Mouse (Mus musculus) CH12.LX (cell line): ENCODE results near the gene Dse. TPM values are rescaled to one million over a fixed set of nuclear protein-coding genes. Genes with fewer than 3 reads are reported as not detected.

ENCODE experiments used
- DNase-seq: peaks from one replicate; pipeline ENCODE4 v3.0.0-alpha.2; 2013; ENCODE audit errors: extremely low read depth
- H3K27ac ChIP-seq: 2 replicates; pipeline ENCODE4 v1.5.1; 2012; ENCODE audit warnings: low read depth, mild to moderate bottlenecking, control low read depth, moderate library complexity; ENCODE audit not compliant: insufficient read depth
- H3K27me3 ChIP-seq: replicated peaks from 2 replicates; pipeline ENCODE3; 2012; ENCODE audit warnings: inconsistent platforms
- H3K36me3 ChIP-seq, 2 experiments: replicated peaks in 1 of 2; 2 replicates each; pipeline versions ENCODE3 to v1.6.1; 2012; ENCODE audit warnings: inconsistent platforms in 1 of 2, low read length in 1 of 2, mild to moderate bottlenecking in 1 of 2, mixed read lengths in 1 of 2, moderate library complexity in 1 of 2; ENCODE audit not compliant: control insufficient read depth in 1 of 2, insufficient read depth in 1 of 2
- H3K4me1 ChIP-seq, 2 experiments: 2 replicates each; pipeline ENCODE4 v1.6.1; 2012; ENCODE audit warnings: inconsistent platforms in 1 of 2, moderate library complexity in 1 of 2; ENCODE audit not compliant: insufficient read depth in 2 of 2, control insufficient read depth in 1 of 2
- H3K4me2 ChIP-seq: 2 replicates; pipeline ENCODE4 v1.6.1; 2012; ENCODE audit warnings: low read depth, mild to moderate bottlenecking, control low read depth; ENCODE audit not compliant: poor library complexity, insufficient read depth, severe bottlenecking
- H3K4me3 ChIP-seq, 3 experiments: fragments of 150-350 bp in 1 of 3; sonication (generic) in 1 of 3; replicated peaks in 1 of 3; 2 replicates each; pipeline versions ENCODE3 to v1.5.1; 2011 to 2012; ENCODE audit warnings: low read depth in 2 of 3, low read length in 2 of 3, mild to moderate bottlenecking in 2 of 3, moderate library complexity in 2 of 3, control low read depth in 1 of 3, improper control_type of control experiment in 1 of 3, inconsistent platforms in 1 of 3, mixed read lengths in 1 of 3; ENCODE audit not compliant: poor library complexity in 1 of 3
- H3K79me2 ChIP-seq: replicated peaks from 2 replicates; pipeline ENCODE4 v1.6.1; 2012; ENCODE audit warnings: mild to moderate bottlenecking, moderate library complexity; ENCODE audit not compliant: control insufficient read depth, poor library complexity, insufficient read depth, severe bottlenecking; ENCODE audit errors: extremely low read depth
- H3K9ac ChIP-seq: 2 replicates; pipeline ENCODE4 v1.6.1; 2012; ENCODE audit warnings: low read depth, mild to moderate bottlenecking, control low read depth, moderate library complexity; ENCODE audit not compliant: insufficient read depth
- H3K9me3 ChIP-seq: replicated peaks from 2 replicates; pipeline ENCODE3; 2012; ENCODE audit warnings: low read length, inconsistent platforms, mixed read lengths
- BHLHE40 ChIP-seq: IDR thresholded peaks from 2 replicates; pipeline ENCODE4 v1.6.1; 2011; ENCODE audit warnings: mild to moderate bottlenecking, low read depth, low read length, improper control_type of control experiment
- CHD2 ChIP-seq: IDR thresholded peaks from 2 replicates; pipeline ENCODE4 v1.6.1; 2011; ENCODE audit warnings: low read length, improper control_type of control experiment
- CTCF ChIP-seq, 2 experiments: IDR thresholded peaks in 1 of 2; conservative IDR thresholded peaks in 1 of 2; 2 replicates each; pipeline ENCODE4 v1.5.1; 2011 to 2012; ENCODE audit warnings: low read depth in 2 of 2, low read length in 2 of 2, improper control_type of control experiment in 1 of 2, inconsistent platforms in 1 of 2, mild to moderate bottlenecking in 1 of 2, moderate library complexity in 1 of 2
- ELF1 ChIP-seq: IDR thresholded peaks from 2 replicates; pipeline ENCODE4 v1.6.1; 2014; ENCODE audit warnings: low read depth, mild to moderate bottlenecking, inconsistent platforms, low read length, improper control_type of control experiment
- EP300 ChIP-seq: IDR thresholded peaks from 2 replicates; pipeline ENCODE4 v1.6.1; 2011; ENCODE audit warnings: low read length, improper control_type of control experiment
- ETS1 ChIP-seq: conservative IDR thresholded peaks from 2 replicates; pipeline ENCODE4 v1.6.1; 2012; ENCODE audit warnings: low read depth, mild to moderate bottlenecking, inconsistent platforms, low read length, improper control_type of control experiment, moderate library complexity
- GABPA ChIP-seq: IDR thresholded peaks from 2 replicates; pipeline ENCODE4 v1.6.1; 2012; ENCODE audit warnings: low read depth, low read length, improper control_type of control experiment, inconsistent platforms; ENCODE audit not compliant: insufficient replicate concordance
- HCFC1 ChIP-seq: IDR thresholded peaks from 2 replicates; pipeline ENCODE4 v1.6.1; 2012; ENCODE audit warnings: low read depth, mild to moderate bottlenecking, inconsistent platforms, low read length, improper control_type of control experiment
- IRF4 ChIP-seq: IDR thresholded peaks from 2 replicates; pipeline ENCODE4 v1.6.1; 2014; ENCODE audit warnings: low read depth, mild to moderate bottlenecking, inconsistent platforms, low read length, improper control_type of control experiment
- JUND ChIP-seq: conservative IDR thresholded peaks from 2 replicates; pipeline ENCODE4 v1.6.1; 2011; ENCODE audit warnings: low read depth, low read length, improper control_type of control experiment
- KAT2A ChIP-seq: IDR thresholded peaks from 2 replicates; pipeline ENCODE4 v1.6.1; 2012; ENCODE audit warnings: low read length, improper control_type of control experiment, inconsistent platforms; ENCODE audit not compliant: insufficient replicate concordance
- MAZ ChIP-seq: IDR thresholded peaks from 2 replicates; pipeline ENCODE4 v1.6.1; 2012; ENCODE audit warnings: low read depth, mild to moderate bottlenecking, inconsistent platforms, low read length, improper control_type of control experiment, moderate library complexity
- MEF2A ChIP-seq: IDR thresholded peaks from 2 replicates; pipeline ENCODE4 v1.6.1; 2014; ENCODE audit warnings: low read depth, mild to moderate bottlenecking, inconsistent platforms, low read length, improper control_type of control experiment, borderline replicate concordance
- MXI1 ChIP-seq: IDR thresholded peaks from 2 replicates; pipeline ENCODE4 v1.6.1; 2011; ENCODE audit warnings: mild to moderate bottlenecking, low read depth, low read length, improper control_type of control experiment
- MYC ChIP-seq: IDR thresholded peaks from 2 replicates; pipeline ENCODE4 v1.6.1; 2011; ENCODE audit warnings: low read depth, mild to moderate bottlenecking, improper control_type of control experiment, low read length
- NELFE ChIP-seq: IDR thresholded peaks from 2 replicates; pipeline ENCODE4 v1.6.1; 2011; ENCODE audit warnings: low read depth, low read length, improper control_type of control experiment
- NRF1 ChIP-seq: IDR thresholded peaks from 2 replicates; pipeline ENCODE4 v1.6.1; 2014; ENCODE audit warnings: low read depth, mild to moderate bottlenecking, inconsistent platforms, low read length, improper control_type of control experiment, moderate library complexity
- PAX5 ChIP-seq: IDR thresholded peaks from 2 replicates; pipeline ENCODE4 v1.6.1; 2012; ENCODE audit warnings: low read length, inconsistent platforms, mixed read lengths
- POLR2A ChIP-seq: IDR thresholded peaks from 2 replicates; pipeline ENCODE4 v1.6.1; 2011; ENCODE audit warnings: low read depth, mild to moderate bottlenecking, improper control_type of control experiment, low read length
- POLR2AphosphoS2 ChIP-seq: IDR thresholded peaks from 2 replicates; pipeline ENCODE4 v1.6.1; 2011; ENCODE audit warnings: low read depth, low read length, improper control_type of control experiment
- RCOR1 ChIP-seq: conservative IDR thresholded peaks from 2 replicates; pipeline ENCODE4 v1.6.1; 2012; ENCODE audit warnings: low read depth, mild to moderate bottlenecking, inconsistent platforms, low read length, improper control_type of control experiment
- SMC3 ChIP-seq: IDR thresholded peaks from 2 replicates; pipeline ENCODE4 v1.6.1; 2011; ENCODE audit warnings: low read depth, low read length, improper control_type of control experiment
- TCF12 ChIP-seq: IDR thresholded peaks from 2 replicates; pipeline ENCODE4 v1.6.1; 2014; ENCODE audit warnings: low read depth, mild to moderate bottlenecking, inconsistent platforms, low read length, improper control_type of control experiment
- UBTF ChIP-seq: IDR thresholded peaks from 2 replicates; pipeline ENCODE4 v1.6.1; 2012; ENCODE audit warnings: low read depth, mild to moderate bottlenecking, inconsistent platforms, low read length, improper control_type of control experiment, moderate library complexity
- ZMIZ1 ChIP-seq: IDR thresholded peaks from 2 replicates; pipeline ENCODE4 v1.6.1; 2012; ENCODE audit warnings: low read depth, mild to moderate bottlenecking, inconsistent platforms, low read length, improper control_type of control experiment
- dilution Hi-C: fragments of 300-500 bp; cut with MboI; formaldehyde crosslinking; loops from 2 replicates; pipeline ENCODE4 v1.14.3; 2020; ENCODE audit warnings: low sequenced_read_pairs; ENCODE audit not compliant: extremely low pct_unique_long_range_greater_than_20kb, extremely low pct_ligation_motif_present
- in situ Hi-C: fragments of 300-500 bp; cut with MboI; formaldehyde crosslinking; loops from 3 replicates; pipeline ENCODE4 v1.14.3; 2019; ENCODE audit warnings: low sequenced_read_pairs, low pct_ligation_motif_present, low pct_unique_long_range_greater_than_20kb, mixed read lengths
- polyA plus RNA-seq: library from polyadenylated mRNA; unstranded; fragments of >175 nt; gene quantifications from 2 replicates; pipeline ENCODE4 v1.2.1, GENCODE M21; 2012; ENCODE audit warnings: low read depth; ENCODE audit not compliant: insufficient read length
- total RNA-seq, 2 experiments: library from RNA; depleted of rRNA; stranded (reverse); fragments of 300-350 nt in 1 of 2; fragments of >200 nt in 1 of 2; gene quantifications; 2 replicates each; pipeline ENCODE4 v1.2.3; 2012 to 2014

Dse gene
- total and polyA plus RNA-seq, 3 experiments = 0.10 to 0.15 TPM; not detected in 1

DNA sequence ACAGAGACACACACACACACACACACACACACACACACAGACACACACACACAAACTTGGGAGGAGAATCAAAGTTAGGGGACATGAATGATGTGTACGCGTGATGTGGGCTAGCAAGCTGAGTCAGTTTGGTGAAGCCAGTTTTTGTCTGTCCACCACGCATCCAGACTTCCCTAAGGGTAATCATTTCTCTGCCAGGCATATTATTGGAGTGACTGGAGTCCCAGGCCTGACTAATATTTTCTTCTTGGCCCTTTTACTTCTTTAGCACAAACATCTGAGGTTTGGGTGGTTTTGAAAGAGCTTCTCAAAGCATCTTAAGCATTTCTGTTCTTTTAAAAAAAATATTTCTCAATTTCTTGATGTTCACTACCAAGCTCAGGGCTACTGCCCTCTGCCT, 10.7 kb upstream of the Dse start:
- in situ Hi-C loops = no loop called here
- no peak overlapping the region for H3K4me3 ChIP-seq
- TF ChIP-seq NRF1 (no peak), TCF12 (no peak), POLR2A (no peak), NELFE (no peak), JUND (no peak), BHLHE40 (no peak), PAX5 (no peak), MEF2A (no peak), KAT2A (no peak), EP300 (no peak), POLR2AphosphoS2 (no peak), CTCF (conservative IDR thresholded peaks at IDR 0.05 in 1 of 2, IDR thresholded peaks at IDR 0.05 in 1 of 2; ENCODE audit: low read depth in 2 of 2, low read length in 2 of 2) (no peak), ETS1 (no peak), ELF1 (no peak), MYC (no peak), HCFC1 (no peak), MAZ (no peak), MXI1 (no peak), SMC3 (no peak)
- no peak overlapping the region for H3K9ac ChIP-seq
- dilution Hi-C loops = no loop called here
- H3K4me2 ChIP-seq = no peak overlapping the region
- no peaks in the 10 kb centered on the region for H3K27me3 ChIP-seq
- no peak for DNase-seq
- no peak overlapping the region for H3K27ac ChIP-seq
- H3K4me1 ChIP-seq = no peaks in the 10 kb centered on the region
- H3K79me2 ChIP-seq = no peaks in the 10 kb centered on the region
- H3K36me3 ChIP-seq = no peaks in the 10 kb centered on the region
- no peaks in the 10 kb centered on the region for H3K9me3 ChIP-seq

- Histone ChIP-seq H3K9ac (no peak overlapping the region), H3K27ac (no peak overlapping the region), H3K4me2 (no peak overlapping the region), H3K4me3 (no peak overlapping the region), H3K9me3 (no peaks in the 10 kb centered on the region), H3K4me1 (no peaks in the 10 kb centered on the region), H3K79me2 (no peaks in the 10 kb centered on the region), H3K27me3 (no peaks in the 10 kb centered on the region), H3K36me3 (no peaks in the 10 kb centered on the region)
- DNase-seq = no peak
- dilution Hi-C loops = no loop called here
- no peak for TF ChIP-seq CTCF (conservative IDR thresholded peaks at IDR 0.05 in 1 of 2, IDR thresholded peaks at IDR 0.05 in 1 of 2; ENCODE audit: low read depth in 2 of 2, low read length in 2 of 2)
- no peak for TF ChIP-seq RCOR1
- no peak for TF ChIP-seq ZMIZ1
- TF ChIP-seq CHD2 = no peak
- TF ChIP-seq HCFC1 = no peak
- no peak for TF ChIP-seq POLR2A
- TF ChIP-seq MEF2A = no peak
- TF ChIP-seq GABPA = no peak
- no peak for TF ChIP-seq UBTF
- TF ChIP-seq IRF4 = no peak
- in situ Hi-C loops = no loop called here
Observed at GRCm38 (mm10) chr10:34215667-34216066, 8.2 kb upstream of the Dse start.
